Mouse (Mus musculus): ENCODE data around the gene Syde2. TPM values are rescaled to one million over a fixed set of nuclear protein-coding genes. Genes with fewer than 3 reads are reported as not detected.
"Not testable (repeated sequence)": the region's sequence is repeated elsewhere in the genome, so short reads cannot be mapped to it uniquely, and the experiment has no call there.

Gene Syde2
- total RNA-seq, 2 experiments from 2014 or later = 9.2 to 10.1 TPM

DNA sequence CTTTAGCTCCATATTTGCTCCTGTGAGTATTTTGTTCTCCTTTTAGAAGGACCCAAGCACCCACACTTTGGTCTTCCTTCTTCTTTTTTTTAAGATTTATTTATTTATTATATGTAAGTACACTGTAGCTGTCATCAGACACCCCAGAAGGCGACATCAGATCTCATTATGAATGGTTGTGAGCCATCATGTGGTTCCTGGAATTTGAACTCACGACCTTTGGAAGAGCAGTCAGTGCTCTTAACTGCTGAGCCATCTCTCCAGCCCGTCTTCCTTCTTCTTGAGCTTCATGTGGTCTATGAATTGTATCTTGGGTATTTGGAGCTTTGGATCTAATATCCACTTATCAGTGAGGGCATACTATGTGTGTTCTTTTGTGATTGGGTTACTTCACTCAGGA is 22.1 kb upstream of the Syde2 start:
- DNase-seq (ENCODE audit: low spot score in 2 of 2) = not testable (repeated sequence)

GRCm38 (mm10) chr3:145966806-145967205 is 20.9 kb upstream of the Syde2 start:
- no peak for DNase-seq (ENCODE audit: low spot score in 2 of 2)

DNA sequence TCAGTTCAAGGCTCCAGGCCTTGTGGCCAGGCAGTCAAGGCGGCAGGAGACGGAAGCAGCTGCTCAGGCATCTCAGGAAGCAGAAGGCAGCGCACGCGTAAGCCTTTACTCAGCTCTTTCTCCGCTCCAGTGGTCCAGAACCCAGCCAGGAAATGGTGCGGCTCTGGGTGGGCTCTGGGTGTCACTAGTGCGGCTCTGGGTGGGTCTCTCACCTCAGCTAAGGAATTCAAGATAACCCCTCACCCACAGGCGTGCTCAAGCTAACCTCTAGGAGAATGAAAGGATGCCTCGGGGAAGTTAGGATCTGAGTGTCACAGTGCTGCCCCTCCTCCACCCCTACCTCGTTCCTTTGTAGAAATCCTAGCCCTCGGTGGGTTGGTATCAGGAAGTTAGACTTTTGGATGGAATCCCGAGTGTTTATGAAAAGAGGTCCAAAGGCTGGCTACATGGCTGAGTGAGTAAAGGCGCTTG is 18.6 kb upstream of the Syde2 start:
- DNase-seq (ENCODE audit: low spot score in 2 of 2) = no peak

GRCm38 (mm10) chr3:145971501-145971900 is 16.2 kb upstream of the Syde2 start:
- no peak for DNase-seq (ENCODE audit: low spot score in 2 of 2)

DNA sequence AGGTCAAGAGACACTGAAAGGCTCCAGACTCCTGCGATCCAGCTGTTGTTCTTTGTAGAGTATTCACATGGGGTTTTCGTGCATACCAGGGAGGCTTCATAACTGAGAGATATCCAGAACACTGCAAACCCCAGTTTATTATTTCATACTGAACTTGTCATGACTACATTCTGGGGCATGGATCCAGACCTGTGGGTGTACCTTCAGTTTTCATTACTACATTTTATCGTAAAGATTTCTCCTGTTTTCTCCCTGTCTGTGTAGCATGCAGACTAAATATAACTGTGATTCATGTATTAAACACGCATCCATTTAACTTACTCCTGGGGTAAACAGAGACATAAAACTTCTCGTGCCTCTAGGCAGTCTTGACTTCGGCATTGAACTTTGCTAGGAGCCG is 12.7 kb upstream of the Syde2 start:
- no peak for DNase-seq (ENCODE audit: low spot score in 2 of 2)

DNA sequence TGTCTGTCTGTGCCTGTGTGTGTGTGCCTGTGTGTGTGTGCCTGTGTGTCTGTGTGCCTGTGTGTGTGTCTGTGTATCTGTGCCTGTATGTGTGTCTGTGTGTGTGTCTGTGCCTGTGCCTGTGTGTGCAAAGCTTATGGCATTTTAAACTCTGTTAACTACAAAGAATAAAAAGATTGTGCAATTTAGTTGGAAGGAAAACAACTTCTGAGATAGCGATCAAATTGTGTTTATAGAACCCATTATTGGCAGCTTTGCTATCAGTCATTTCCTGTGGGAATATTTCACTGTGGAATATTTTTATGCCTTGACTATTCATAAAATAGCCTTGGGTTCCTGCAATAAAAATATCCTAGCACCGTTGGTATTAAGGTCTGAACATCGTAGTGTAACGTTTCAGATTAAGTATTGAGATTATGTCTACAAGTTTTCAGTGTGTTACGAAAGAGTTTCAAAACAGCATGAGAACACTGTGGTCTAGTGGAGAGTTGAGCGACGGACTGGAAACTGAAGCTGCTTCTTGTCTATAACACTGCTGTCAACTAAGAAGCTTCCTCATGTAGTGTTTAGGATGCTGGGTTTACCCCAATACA is 2.2 kb upstream of the Syde2 start:
- DNase-seq (ENCODE audit: low spot score in 2 of 2) = no peak

DNA sequence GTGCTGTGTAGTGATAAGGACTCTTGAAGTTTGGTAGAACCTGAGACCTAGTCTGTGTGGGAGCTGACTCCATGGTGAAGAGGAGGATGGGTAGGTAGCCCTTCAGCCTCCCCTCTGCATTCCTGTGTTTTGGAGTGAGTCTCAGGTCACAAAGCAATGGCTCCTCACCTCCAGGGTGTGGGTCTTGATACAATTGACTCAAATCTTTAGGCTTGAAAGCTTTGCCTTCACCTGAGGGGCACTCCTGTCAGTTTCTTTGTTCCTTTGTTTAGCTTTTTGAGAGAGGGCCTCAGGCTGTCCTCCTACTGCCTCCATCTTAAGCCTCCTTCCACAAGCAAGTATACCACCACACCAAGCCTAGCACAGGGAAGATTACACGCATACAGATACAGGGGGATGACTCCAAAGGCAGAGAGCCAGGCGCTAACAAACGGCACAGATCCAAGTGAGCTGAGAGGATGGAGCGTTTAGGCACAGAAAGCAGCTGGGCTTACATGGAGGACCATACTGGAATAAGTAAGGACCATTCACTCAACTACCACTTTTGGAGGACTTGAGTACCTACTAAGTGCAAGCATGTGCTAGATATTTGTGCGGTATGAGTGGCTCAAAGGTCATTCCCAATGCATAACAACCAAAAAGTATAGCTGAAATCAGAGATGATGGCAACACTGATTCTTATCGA is 1.2 kb upstream of the Syde2 start:
- no peak for DNase-seq (ENCODE audit: low spot score in 2 of 2)

GRCm38 (mm10) chr3:145987970-145988683 is 457 bp downstream of the Syde2 start:
- DNase-seq (ENCODE audit: low spot score in 2 of 2) = peak; percentile 64 to 69

GRCm38 (mm10) chr3:145988684-145989575 is 1.3 kb downstream of the Syde2 start:
- no peak for DNase-seq (ENCODE audit: low spot score in 2 of 2)

DNA sequence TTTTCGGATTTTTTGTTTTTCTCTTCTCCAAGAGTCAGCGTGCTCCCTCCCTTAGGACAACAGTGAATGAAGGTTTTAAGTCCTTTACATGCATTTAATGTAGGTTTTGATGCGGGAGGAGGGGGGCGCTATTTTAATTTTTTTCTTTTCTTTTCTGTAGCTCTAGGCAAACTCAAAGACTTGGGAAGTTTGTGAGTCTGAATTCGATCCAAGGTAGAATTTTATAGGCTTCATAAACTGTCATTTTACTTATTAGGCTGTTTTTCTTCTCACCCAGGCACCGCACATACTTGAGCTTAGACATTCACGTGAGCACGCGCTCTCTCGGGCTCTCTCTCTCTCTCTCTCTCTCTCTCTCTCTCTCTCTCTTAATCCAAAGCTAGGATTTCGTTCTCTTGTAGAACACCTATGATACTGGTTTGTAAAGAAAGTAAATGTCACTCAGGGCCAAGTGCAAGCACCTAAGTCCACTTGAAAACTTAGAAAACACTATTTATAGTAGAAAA is 2.0 kb downstream of the Syde2 start:
- DNase-seq (ENCODE audit: low spot score in 2 of 2) = no peak

GRCm38 (mm10) chr3:145991130-145991529 is 3.5 kb downstream of the Syde2 start:
- no peak for DNase-seq (ENCODE audit: low spot score in 2 of 2)

DNA sequence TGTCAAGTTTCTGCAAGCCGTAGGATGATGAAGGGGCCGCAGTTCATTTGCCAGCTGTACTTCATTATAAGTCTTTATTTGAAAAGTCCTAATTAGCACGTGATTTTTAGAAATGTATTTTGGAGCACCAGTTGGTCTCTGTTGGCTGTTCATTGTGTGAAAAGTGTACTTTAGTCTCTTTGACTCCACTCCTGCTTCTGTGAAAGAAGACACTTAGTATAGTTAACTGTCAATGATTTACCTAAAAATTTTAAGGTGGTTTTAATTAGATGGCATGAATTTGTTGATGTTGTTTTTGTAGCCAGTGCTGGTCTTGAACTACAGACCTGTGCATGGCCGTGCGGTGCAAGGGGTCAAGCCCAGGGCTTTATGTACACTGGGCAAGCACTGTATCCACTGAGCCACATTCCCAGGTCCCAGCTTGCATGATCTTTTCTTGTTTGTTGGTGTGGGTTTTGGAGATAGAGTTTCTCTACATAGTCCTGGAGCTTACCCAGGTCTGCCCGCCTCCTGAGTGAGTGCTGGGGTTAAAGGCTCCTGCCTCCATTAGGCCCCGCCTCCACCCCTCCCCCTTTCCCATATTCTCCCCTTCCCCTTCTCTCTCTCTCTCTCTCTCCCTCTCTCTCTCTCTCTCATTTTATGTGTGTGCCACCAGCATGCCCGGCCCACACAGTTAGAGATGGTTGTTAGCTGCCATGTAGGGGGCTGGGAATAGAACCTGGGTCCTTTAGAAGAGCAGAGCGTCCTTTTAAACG is 4.5 kb downstream of the Syde2 start:
- DNase-seq (ENCODE audit: low spot score in 2 of 2) = no peak

GRCm38 (mm10) chr3:145992796-145993195 is 5.1 kb downstream of the Syde2 start:
- peak in 1 of 2 experiments; percentile 27 for DNase-seq (ENCODE audit: low spot score in 2 of 2)

GRCm38 (mm10) chr3:145993481-145994201 is 6.0 kb downstream of the Syde2 start:
- DNase-seq (ENCODE audit: low spot score in 2 of 2) = no peak

GRCm38 (mm10) chr3:145995489-145995888 is 7.8 kb downstream of the Syde2 start:
- DNase-seq (ENCODE audit: low spot score in 2 of 2) = no peak

- DNase-seq (ENCODE audit: low spot score in 2 of 2) = not testable (repeated sequence)
Measured at GRCm38 (mm10) chr3:145996539-145996938, 8.9 kb downstream of the Syde2 start.

- no peak for DNase-seq (ENCODE audit: low spot score in 2 of 2)
Measured at GRCm38 (mm10) chr3:146004347-146005051, 16.8 kb downstream of the Syde2 start.

GRCm38 (mm10) chr3:146007872-146008271 is 20.2 kb downstream of the Syde2 start:
- no peak for DNase-seq (ENCODE audit: low spot score in 2 of 2)
